Mouse (Mus musculus) G1E (cell line): ENCODE measurements around the gene Tmem179b.

ENCODE experiments used
- CTCF ChIP-seq: IDR thresholded peaks from 2 replicates; pipeline ENCODE4 v1.5.1; 2012; ENCODE audit warnings: low read depth, low read length, inconsistent platforms, mixed read lengths
- GATA1 ChIP-seq: IDR thresholded peaks from 2 replicates; pipeline ENCODE4 v1.6.1; 2012; ENCODE audit warnings: borderline replicate concordance, low read length, inconsistent platforms, mixed read lengths
- GATA2 ChIP-seq: IDR thresholded peaks from 2 replicates; pipeline ENCODE4 v1.6.1; 2012; ENCODE audit warnings: low read depth, low read length, inconsistent platforms, borderline replicate concordance
- POLR2AphosphoS5 ChIP-seq: IDR thresholded peaks from 2 replicates; pipeline ENCODE4 v1.6.1; 2012; ENCODE audit warnings: low read depth, low read length, inconsistent platforms; ENCODE audit not compliant: insufficient replicate concordance
- TAL1 ChIP-seq: conservative IDR thresholded peaks from 2 replicates; pipeline ENCODE4 v1.6.1; 2012; ENCODE audit warnings: low read depth, low read length, inconsistent platforms, mixed read lengths

DNA sequence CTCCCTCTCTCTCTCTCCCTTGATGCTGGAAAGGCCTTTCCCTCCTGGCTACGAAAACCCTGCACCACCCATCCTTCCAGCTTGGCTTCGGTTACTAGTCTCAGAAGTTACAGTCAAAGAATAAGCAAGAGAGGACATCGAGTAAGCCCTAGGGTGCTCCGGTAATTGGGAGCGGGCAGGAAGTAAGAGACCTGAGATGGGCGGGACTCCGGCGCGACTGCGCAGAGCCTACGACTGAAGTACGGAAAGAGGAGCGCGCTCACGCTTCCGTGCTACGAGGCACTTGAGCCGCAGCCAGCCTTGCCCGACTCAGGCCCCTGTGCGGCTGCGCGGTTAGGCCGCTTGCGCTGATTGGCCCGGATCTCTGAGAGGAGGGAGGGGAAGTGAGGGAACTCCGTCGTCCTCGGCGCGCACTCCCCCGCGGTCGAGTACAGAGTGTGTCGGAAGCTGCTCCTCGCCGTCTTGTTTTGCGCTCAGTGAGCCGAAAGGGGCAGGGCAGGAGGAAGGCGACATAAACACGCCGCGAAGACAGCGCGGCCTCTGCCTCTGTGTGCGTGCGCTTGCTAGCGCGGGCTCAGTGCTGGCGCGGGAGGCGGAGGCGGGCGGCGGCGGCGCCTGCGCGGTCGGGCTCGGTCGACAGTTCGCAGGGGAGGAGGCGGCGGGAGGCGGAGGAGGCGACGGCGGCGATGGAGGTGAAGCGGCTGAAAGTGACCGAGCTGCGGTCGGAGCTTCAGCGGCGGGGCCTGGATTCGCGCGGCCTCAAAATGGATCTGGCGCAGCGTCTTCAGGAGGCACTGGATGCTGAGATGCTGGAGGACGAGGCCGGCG, 45.5 kb upstream of the Tmem179b start, which contains the start of gene Hnrnpul2:
- no peak for TF ChIP-seq CTCF
- TF ChIP-seq TAL1: no peak
- TF ChIP-seq POLR2AphosphoS5: no peak
- no peak for TF ChIP-seq GATA1
- TF ChIP-seq GATA2: no peak
